Mouse (Mus musculus): ENCODE measurements around the gene Serpinb6c.

- TF ChIP-seq CTCF (IDR thresholded peaks at IDR 0.05; ENCODE audit: low read depth) (no peak), EP300 (IDR thresholded peaks at IDR 0.05; ENCODE audit: low read depth) (no peak)
Measured at GRCm38 (mm10) chr13:33941288-33941808, 35.8 kb upstream of the Serpinb6c start.

Measured in liver, embryonic 14.5 days (tissue).